8 mouse cellular contexts compared by ENCODE assay signal in the genomic region with DNA sequence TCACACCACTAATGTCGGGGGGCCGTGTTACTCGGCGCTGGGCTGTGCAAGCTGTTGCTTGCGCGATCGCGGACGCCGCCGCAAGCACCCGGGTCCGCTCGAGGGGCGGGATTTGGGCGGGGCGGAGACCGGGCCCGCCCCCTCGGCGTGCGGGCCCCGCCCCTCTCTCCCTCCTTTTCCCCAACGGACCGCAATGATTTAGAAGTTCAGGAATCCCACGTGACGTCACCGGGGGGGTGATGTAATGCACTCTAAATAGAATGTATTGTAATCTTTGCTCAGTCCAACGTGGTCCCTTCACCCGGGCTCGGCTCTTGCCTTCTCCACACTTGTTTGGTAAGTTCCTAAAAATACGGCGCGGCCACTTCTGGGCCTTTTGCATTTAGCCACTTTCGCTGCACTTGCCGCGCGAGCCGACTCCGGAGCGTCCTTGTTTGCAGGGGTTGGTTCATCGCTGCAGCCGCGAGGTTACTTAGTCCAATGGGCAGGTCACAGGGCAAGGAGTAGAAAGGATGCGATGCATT. TPM values are rescaled to one million over a fixed set of nuclear protein-coding genes. Genes with fewer than 3 reads are reported as not detected.
DNase-seq lines count a peak whose midpoint lies in the region; ATAC-seq lines count a peak whose summit lies in the region.

Gene Creb5 (plus strand): TSS at position 233 of the 524 bp plus-strand sequence.

- H3K36me3 ChIP-seq in embryonic facial prominence, embryonic 10.5 days (replicated peaks) = no peaks in the 10 kb centered on the region
- H3K36me3 ChIP-seq in limb, embryonic 11.5 days (ENCODE audit: control insufficient read depth, insufficient read depth, low read length) = no peaks in the 10 kb centered on the region
- no peaks in the 10 kb centered on the region for H3K36me3 ChIP-seq in midbrain, embryonic 12.5 days

- no peaks in the 10 kb centered on the region for H3K9me3 ChIP-seq in embryonic facial prominence, embryonic 10.5 days
- no peaks in the 10 kb centered on the region for H3K9me3 ChIP-seq in limb, embryonic 11.5 days (ENCODE audit: control insufficient read depth, low read length)
- no peaks in the 10 kb centered on the region for H3K9me3 ChIP-seq in midbrain, embryonic 12.5 days

- H3K27ac ChIP-seq in embryonic facial prominence, embryonic 10.5 days (replicated peaks) = peak within 1 kb of the TSS; percentile 70
- 0 out of 2 replicates have a peak within 1 kb of the TSS, but pooled peaks have one; percentile 6 for H3K27ac ChIP-seq in limb, embryonic 11.5 days (replicated peaks; ENCODE audit: low read depth, low read length)
- H3K27ac ChIP-seq in midbrain, embryonic 12.5 days (replicated peaks) = no peak within 1 kb of the TSS

- peak within 1 kb of the TSS; percentile 73 for H3K9ac ChIP-seq in limb, embryonic 11.5 days (ENCODE audit: low read length)
- H3K9ac ChIP-seq in midbrain, embryonic 12.5 days (replicated peaks) = peak within 1 kb of the TSS; percentile 55

- H3K4me3 ChIP-seq in embryonic facial prominence, embryonic 10.5 days = peak within 1 kb of the TSS; percentile 77
- peak within 1 kb of the TSS; percentile 70 for H3K4me3 ChIP-seq in limb, embryonic 11.5 days (ENCODE audit: low read depth, low read length)
- H3K4me3 ChIP-seq in midbrain, embryonic 12.5 days = peak within 1 kb of the TSS; percentile 51

- WGBS in embryonic facial prominence, embryonic 10.5 days = under 1% methylated on average over 45 of the region's 45 CpGs
- under 1% methylated on average over 45 of the region's 45 CpGs for WGBS in limb, embryonic 11.5 days
- under 1% methylated on average over 45 of the region's 45 CpGs for WGBS in midbrain, embryonic 12.5 days

- ATAC-seq in limb, embryonic 11.5 days (ENCODE audit: insufficient number of reproducible peaks, low FRiP score, low TSS enrichment, low read depth) = peak; percentile 70
- ATAC-seq in midbrain, embryonic 12.5 days (ENCODE audit: low FRiP score, low read depth) = peak; percentile 78
- ATAC-seq in erythroid progenitor cell, adult 5-6 weeks (replicated peaks; ENCODE audit: low FRiP score, poor library complexity, severe bottlenecking) = no peak

- peaks cover 91% of the 10 kb centered on the region for H3K27me3 ChIP-seq in embryonic facial prominence, embryonic 10.5 days (replicated peaks; ENCODE audit: low read depth, poor library complexity, severe bottlenecking)
- H3K27me3 ChIP-seq in limb, embryonic 11.5 days (ENCODE audit: control insufficient read depth, insufficient read depth, low read length) = peaks cover 18% of the 10 kb centered on the region
- H3K27me3 ChIP-seq in midbrain, embryonic 12.5 days = peaks cover 86% of the 10 kb centered on the region

- peak; percentile 85 for DNase-seq in adrenal gland, postnatal 25 days
- DNase-seq in embryonic facial prominence, embryonic 10.5 days (ENCODE audit: low spot score) = peak; percentile 92
- DNase-seq in heart, adult 18-20 months = peak; percentile 96 to 99
- peak; percentile 81 for DNase-seq in kidney, adult 18-20 months
- DNase-seq in limb, embryonic 11.5 days (ENCODE audit: low spot score) = peak; percentile 92
- DNase-seq in skeletal muscle tissue, adult 2 months (ENCODE audit: low read depth, low spot score) = peak; percentile 96

- H3K4me2 ChIP-seq in limb, embryonic 11.5 days (ENCODE audit: low read depth, severe bottlenecking) = peak within 1 kb of the TSS; percentile 96
- H3K4me2 ChIP-seq in midbrain, embryonic 12.5 days (replicated peaks) = peak within 1 kb of the TSS; percentile 98

- peaks cover 48% of the 10 kb centered on the region for H3K4me1 ChIP-seq in embryonic facial prominence, embryonic 10.5 days
- peaks cover 9% of the 10 kb centered on the region for H3K4me1 ChIP-seq in limb, embryonic 11.5 days (ENCODE audit: control insufficient read depth, insufficient read depth, low read length)
- H3K4me1 ChIP-seq in midbrain, embryonic 12.5 days = peaks cover 31% of the 10 kb centered on the region

RNA-seq across cellular contexts. Expression of gene Creb5, which starts in this region (rescaled TPM):
- 2.0 and 2.8 TPM in 2 replicates for total RNA-seq in adrenal gland, postnatal 25 days (2021)
- polyA plus RNA-seq in embryonic facial prominence, embryonic 10.5 days (2016; fragmentation: Nextera tagmentation; extraction: Ambion mirVana) = 10.6 and 13.9 TPM in 2 replicates
- total RNA-seq in heart, adult 18-20 months (2021) = 1 to 10 TPM; 5.6 to 6.8 TPM
- 22.0 and 22.3 TPM in 2 replicates for polyA plus RNA-seq in limb, embryonic 11.5 days (2014; fragmentation: Nextera tagmentation; extraction: Ambion mirVana)
- 6.3 and 6.5 TPM in 2 replicates for polyA plus RNA-seq in midbrain, embryonic 12.5 days (2016; fragmentation: Nextera tagmentation; extraction: Ambion mirVana)
- 0.84 TPM in 1 of 2 replicates, not detected in the other for total RNA-seq in erythroid progenitor cell, adult 5-6 weeks (2015; ENCODE audit: low replicate concordance)
- not detected in 2 replicates for total RNA-seq in erythroid progenitor cell, adult 5-6 weeks (2017; ENCODE audit: low replicate concordance)
